ENCODE assay signal across 22 mouse cellular contexts in genomic region chr2:3959181-3959580, GRCm38 (mm10). TPM values are rescaled to one million over a fixed set of nuclear protein-coding genes. Genes with fewer than 3 reads are reported as not detected.
DNase-seq lines count a peak whose midpoint lies in the region; ATAC-seq lines count a peak whose summit lies in the region.
"Had no signal": no experiment of that assay in that cellular context is flagged by ENCODE, and none has a peak within 500 bp of the region (broad histone marks: within the 10 kb centered on the region; RNA-seq: fewer than 3 reads in every experiment).

No protein-coding gene starts in this region.

- peaks cover 3% of the 10 kb centered on the region for H3K9me3 ChIP-seq in heart, embryonic 11.5 days (replicated peaks; ENCODE audit: control insufficient read depth, low read length)
- H3K9me3 ChIP-seq in midbrain, embryonic 16.5 days (replicated peaks; ENCODE audit: control insufficient read depth, low read length, poor library complexity, severe bottlenecking): peaks cover under 1% of the 10 kb centered on the region
- H3K9me3 ChIP-seq in midbrain, embryonic 10.5 days (replicated peaks): peaks cover 5% of the 10 kb centered on the region; the same call in 1 of the 2 replicates
- no peaks in the 10 kb centered on the region for H3K9me3 ChIP-seq in forebrain, embryonic 16.5 days (ENCODE audit: control insufficient read depth, low read length)
- H3K9me3 ChIP-seq: embryonic facial prominence, embryonic 12.5 days; heart, embryonic 10.5 days; heart, embryonic 15.5 days had no signal

- H3K9ac ChIP-seq in heart, embryonic 11.5 days (ENCODE audit: low read depth, low read length): no peak overlapping the region
- H3K9ac ChIP-seq in midbrain, embryonic 16.5 days (ENCODE audit: low read depth, low read length): no peak overlapping the region
- no peak overlapping the region for H3K9ac ChIP-seq in forebrain, embryonic 16.5 days (replicated peaks; ENCODE audit: low read depth, low read length)
- H3K9ac ChIP-seq: embryonic facial prominence, embryonic 12.5 days; heart, embryonic 15.5 days; hindbrain, embryonic 14.5 days had no signal

- ATAC-seq in heart, embryonic 11.5 days (replicated peaks; ENCODE audit: insufficient number of reproducible peaks, low FRiP score, low TSS enrichment): no peak
- 0 out of 2 replicates have a peak, but pooled peaks have one; percentile 17 for ATAC-seq in midbrain, embryonic 16.5 days
- peak; percentile 86 for ATAC-seq in forebrain, embryonic 16.5 days
- ATAC-seq: activated CD4-positive, CD25-positive, alpha-beta regulatory T cell, adult 4 months; intestine, embryonic 16.5 days; Patski had no signal

- H3K27ac ChIP-seq in heart, embryonic 11.5 days (ENCODE audit: low read depth, low read length): no peak overlapping the region
- H3K27ac ChIP-seq in midbrain, embryonic 16.5 days (ENCODE audit: low read length): no peak overlapping the region
- H3K27ac ChIP-seq in midbrain, embryonic 10.5 days (replicated peaks): no peak overlapping the region
- H3K27ac ChIP-seq in forebrain, embryonic 16.5 days (ENCODE audit: low read length): peak overlapping the region; percentile 90
- H3K27ac ChIP-seq: embryonic facial prominence, embryonic 12.5 days; heart, embryonic 10.5 days; heart, embryonic 15.5 days; hindbrain, embryonic 14.5 days had no signal

- H3K4me2 ChIP-seq in heart, embryonic 11.5 days: no peak overlapping the region
- H3K4me2 ChIP-seq in midbrain, embryonic 16.5 days (ENCODE audit: low read length): no peak overlapping the region
- H3K4me2 ChIP-seq in forebrain, embryonic 16.5 days (ENCODE audit: low read length): no peak overlapping the region
- H3K4me2 ChIP-seq: embryonic facial prominence, embryonic 12.5 days; heart, embryonic 15.5 days; hindbrain, embryonic 14.5 days had no signal

- H3K36me3 ChIP-seq in heart, embryonic 11.5 days (ENCODE audit: control insufficient read depth, insufficient read depth, low read length): no peaks in the 10 kb centered on the region
- H3K36me3 ChIP-seq in midbrain, embryonic 16.5 days (ENCODE audit: control insufficient read depth, insufficient read depth, low read length): no peaks in the 10 kb centered on the region
- no peaks in the 10 kb centered on the region for H3K36me3 ChIP-seq in midbrain, embryonic 10.5 days
- H3K36me3 ChIP-seq in forebrain, embryonic 16.5 days (ENCODE audit: control insufficient read depth, insufficient read depth): no peaks in the 10 kb centered on the region
- H3K36me3 ChIP-seq: embryonic facial prominence, embryonic 12.5 days; heart, embryonic 10.5 days; heart, embryonic 15.5 days had no signal

- no peak overlapping the region for H3K4me3 ChIP-seq in heart, embryonic 11.5 days (ENCODE audit: low read depth, low read length)
- no peak overlapping the region for H3K4me3 ChIP-seq in midbrain, embryonic 16.5 days (ENCODE audit: low read depth, low read length)
- no peak overlapping the region for H3K4me3 ChIP-seq in midbrain, embryonic 10.5 days
- H3K4me3 ChIP-seq in forebrain, embryonic 16.5 days (replicated peaks; ENCODE audit: low read length): no peak overlapping the region
- H3K4me3 ChIP-seq: embryonic facial prominence, embryonic 12.5 days; heart, embryonic 10.5 days; heart, embryonic 15.5 days had no signal

- 69% methylated on average over 1 of the region's 1 CpGs for WGBS in heart, embryonic 11.5 days (ENCODE audit: insufficient replicate concordance)
- WGBS in midbrain, embryonic 16.5 days: 78% methylated on average over 1 of the region's 1 CpGs
- WGBS in midbrain, embryonic 10.5 days: 93% methylated on average over 1 of the region's 1 CpGs
- WGBS in forebrain, embryonic 16.5 days: 39% methylated on average over 1 of the region's 1 CpGs

- no peaks in the 10 kb centered on the region for H3K4me1 ChIP-seq in heart, embryonic 11.5 days (ENCODE audit: control insufficient read depth, insufficient read depth, low read length)
- H3K4me1 ChIP-seq in midbrain, embryonic 16.5 days (ENCODE audit: control insufficient read depth, insufficient read depth, low read length): no peaks in the 10 kb centered on the region
- H3K4me1 ChIP-seq in midbrain, embryonic 10.5 days: 0 out of 2 replicates have a peak, but pooled peaks cover 5% of the 10 kb centered on the region
- peaks cover 14% of the 10 kb centered on the region for H3K4me1 ChIP-seq in forebrain, embryonic 16.5 days (replicated peaks; ENCODE audit: control insufficient read depth, insufficient read depth, low read length)
- H3K4me1 ChIP-seq: heart, embryonic 10.5 days had no signal

- peak; percentile 35 to 58 for DNase-seq in cerebellum, postnatal 14 days
- no peak for DNase-seq in cerebellum, adult 9-11 months
- DNase-seq in heart, adult 11 months: peak; percentile 86
- no peak for DNase-seq in midbrain, embryonic 10.5 days (ENCODE audit: low spot score)
- DNase-seq in ovary, postnatal 14 days (ENCODE audit: low spot score): no peak
- DNase-seq: adrenal gland, postnatal 14 days; cerebellum, adult 8-10 months; gastrocnemius, postnatal 36 days; heart, adult 18-20 months; heart, postnatal 14 days; kidney, adult 2 months had no signal

- no peaks in the 10 kb centered on the region for H3K27me3 ChIP-seq in heart, embryonic 11.5 days (ENCODE audit: control insufficient read depth, insufficient read depth, low read length)
- no peaks in the 10 kb centered on the region for H3K27me3 ChIP-seq in midbrain, embryonic 16.5 days (ENCODE audit: control insufficient read depth, insufficient read depth, low read depth, low read length)
- H3K27me3 ChIP-seq in midbrain, embryonic 10.5 days (ENCODE audit: low read depth, poor library complexity, severe bottlenecking): peaks cover 13% of the 10 kb centered on the region
- H3K27me3 ChIP-seq in forebrain, embryonic 16.5 days (replicated peaks; ENCODE audit: control insufficient read depth, insufficient read depth, low read length): no peaks in the 10 kb centered on the region
- H3K27me3 ChIP-seq: CH12.LX; heart, embryonic 15.5 days had no signal

RNA-seq across cellular contexts. Expression of gene Frmd4a, which starts 58.3 kb away (rescaled TPM):
- polyA plus RNA-seq in heart, embryonic 11.5 days (2014; fragmentation: Nextera tagmentation; extraction: Ambion mirVana): 21.1 and 28.8 TPM in 2 replicates
- polyA plus RNA-seq in midbrain, embryonic 16.5 days (2015; fragmentation: Nextera tagmentation; extraction: Ambion mirVana): 56.0 and 63.8 TPM in 2 replicates
- 33.1 and 38.5 TPM in 2 replicates for polyA plus RNA-seq in midbrain, embryonic 10.5 days (2016; fragmentation: Nextera tagmentation; extraction: Ambion mirVana)
- 85.3 and 97.9 TPM in 2 replicates for polyA plus RNA-seq in forebrain, embryonic 16.5 days (2015; fragmentation: Nextera tagmentation; extraction: Ambion mirVana)

Comparison
In these comparisons a context has a peak if more than half of its experiments do, and no peak if none do; other contexts are left out.
1. DNase-seq: peak in cerebellum, postnatal 14 days (2 of 2) and heart, adult 11 months (single experiment); none in cerebellum, adult 9-11 months (single experiment), midbrain, embryonic 10.5 days (single experiment) and ovary, postnatal 14 days (single experiment).